Mouse (Mus musculus): ENCODE results near the gene Zc2hc1b.

DNA sequence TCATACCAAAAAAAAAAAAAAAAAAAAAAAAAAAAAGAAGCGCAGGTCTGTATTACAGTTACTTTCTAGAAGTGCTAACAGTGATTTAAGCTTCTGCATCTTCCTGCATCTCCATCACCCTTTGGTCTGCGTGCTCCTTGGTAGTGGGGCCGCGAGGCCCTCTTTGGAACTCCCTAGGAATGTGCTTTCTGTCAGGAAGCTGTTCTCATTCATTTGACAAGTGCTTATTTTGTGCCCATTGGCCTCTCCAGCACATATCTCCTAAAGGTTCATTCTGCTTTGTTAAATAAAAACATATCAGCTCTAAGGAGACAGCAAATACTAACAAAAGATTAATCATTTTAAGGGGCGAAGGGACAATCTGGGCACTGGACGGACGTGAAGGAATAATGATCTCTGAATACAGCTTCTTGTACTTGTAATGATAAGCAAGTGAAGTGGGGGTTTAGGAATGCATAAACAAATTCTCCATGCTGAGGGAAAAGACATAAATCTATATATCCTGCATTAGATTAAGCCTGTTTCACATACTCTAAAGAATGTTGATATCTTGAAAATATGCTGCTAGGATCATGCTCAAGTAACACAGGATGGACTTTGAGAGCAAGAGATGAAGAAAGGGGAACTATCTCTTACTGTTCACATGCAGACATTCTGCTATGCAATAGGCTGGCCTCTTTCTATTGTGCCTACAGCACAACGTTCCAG lies 32.3 kb upstream of the Zc2hc1b start:
- TF ChIP-seq CTCF (IDR thresholded peaks at IDR 0.05) (no peak), EP300 (IDR thresholded peaks at IDR 0.05) (no peak)

Data from lung, postnatal 0 days (tissue).